Mouse (Mus musculus) large intestine, adult 2 months (tissue): ENCODE results near the gene Slc16a13. TPM values are rescaled to one million over a fixed set of nuclear protein-coding genes. Genes with fewer than 3 reads are reported as not detected.

Source experiments
- DNase-seq: peaks from one replicate; pipeline ENCODE4 v3.0.0-alpha.2; 2012; ENCODE audit warnings: low read depth, low spot score
- WGBS: fragments of 180-500 bp; shearing (Covaris S2); methylation state at CpG from one replicate; pipeline ENCODE4 v1.1.7; 2018; 5-methylcytosine and 5-hydroxymethylcytosine counted together
- polyA plus RNA-seq: library from polyadenylated mRNA; depleted of rRNA; stranded (reverse); fragments of >200 nt; gene quantifications from 2 replicates; pipeline ENCODE4 v1.2.3, GENCODE M21; 2012

Slc16a13 gene
- polyA plus RNA-seq, 1 experiment, result 3.8 TPM

DNA sequence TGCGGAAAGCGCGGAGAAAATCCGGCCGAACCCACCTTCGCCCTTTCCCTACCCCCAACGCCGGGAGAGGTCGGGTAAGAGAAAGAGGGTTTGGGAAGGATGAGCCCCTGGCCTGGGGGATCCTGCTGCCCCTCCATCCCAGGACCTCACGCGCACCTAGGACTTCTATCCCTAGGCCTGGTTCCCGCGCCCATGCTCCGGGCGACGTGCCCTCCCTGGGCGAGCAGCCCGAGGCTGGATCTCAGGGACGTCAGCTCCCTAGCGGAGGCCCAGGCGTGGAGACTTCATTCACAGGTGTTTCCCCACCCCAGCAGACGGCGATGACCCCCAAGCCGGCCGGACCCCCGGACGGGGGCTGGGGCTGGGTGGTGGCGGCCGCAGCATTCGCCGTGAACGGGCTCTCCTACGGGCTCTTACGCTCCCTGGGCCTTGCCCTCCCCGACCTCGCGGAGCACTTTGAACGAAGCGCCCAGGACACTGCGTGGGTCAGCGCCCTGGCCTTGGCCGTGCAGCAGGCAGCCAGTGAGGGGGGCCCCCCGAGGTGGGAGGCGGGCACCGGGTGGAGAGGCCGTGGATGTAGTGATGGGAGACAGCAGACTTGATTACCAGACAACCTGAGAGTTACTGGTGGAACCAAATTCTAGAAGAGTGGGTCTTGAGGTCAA, 6.5 kb downstream of the Slc16a13 start:
- 4% methylated on average over 46 of the region's 46 CpGs for WGBS

DNA sequence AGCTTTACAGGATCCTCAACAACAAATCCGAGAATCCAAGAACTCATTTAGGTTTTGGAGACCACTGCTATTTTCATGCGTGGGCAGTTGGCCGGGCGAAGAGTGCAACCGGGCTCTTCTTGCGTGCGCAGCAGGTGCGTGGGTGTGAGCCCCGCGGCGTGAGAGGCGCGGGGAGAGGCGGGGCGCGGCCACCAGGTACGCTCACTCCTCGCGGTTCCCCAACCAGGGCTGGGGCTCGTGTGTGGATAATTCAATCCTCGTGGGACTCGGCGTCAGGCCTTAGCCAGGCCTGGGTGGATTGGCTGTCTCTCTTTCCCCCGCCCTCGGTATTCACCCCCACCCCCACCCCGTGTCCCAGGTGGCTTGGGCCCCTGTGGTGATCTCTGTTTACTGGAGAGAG, 7.1 kb downstream of the Slc16a13 start:
- WGBS, result 6% methylated on average over 26 of the region's 26 CpGs
- DNase-seq, result no peak

More for the DNA sequence above, 6.5 kb downstream of the Slc16a13 start:
- no peak for DNase-seq

DNA sequence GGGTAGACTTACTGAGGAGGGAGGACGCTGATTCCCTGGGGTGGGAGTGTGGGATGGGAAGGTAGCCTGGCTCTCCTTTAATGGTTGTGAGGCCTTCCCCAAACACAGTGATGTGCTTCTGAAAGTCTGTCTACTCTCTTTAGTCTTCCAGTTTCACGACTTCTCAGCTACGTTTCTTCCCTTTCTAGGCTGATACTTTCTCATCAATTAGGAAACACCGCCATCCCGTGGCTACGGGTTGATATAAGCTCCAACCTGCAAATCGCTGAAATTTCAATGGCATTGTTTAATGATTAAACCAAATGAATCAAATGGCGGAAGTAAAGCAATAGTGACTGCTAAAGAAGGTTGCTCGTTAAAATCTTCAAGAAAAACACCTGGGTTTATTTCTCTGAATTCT, 8.0 kb downstream of the Slc16a13 start:
- peak; percentile 93 for DNase-seq
- WGBS, result 5% methylated on average over 9 of the region's 9 CpGs

DNA sequence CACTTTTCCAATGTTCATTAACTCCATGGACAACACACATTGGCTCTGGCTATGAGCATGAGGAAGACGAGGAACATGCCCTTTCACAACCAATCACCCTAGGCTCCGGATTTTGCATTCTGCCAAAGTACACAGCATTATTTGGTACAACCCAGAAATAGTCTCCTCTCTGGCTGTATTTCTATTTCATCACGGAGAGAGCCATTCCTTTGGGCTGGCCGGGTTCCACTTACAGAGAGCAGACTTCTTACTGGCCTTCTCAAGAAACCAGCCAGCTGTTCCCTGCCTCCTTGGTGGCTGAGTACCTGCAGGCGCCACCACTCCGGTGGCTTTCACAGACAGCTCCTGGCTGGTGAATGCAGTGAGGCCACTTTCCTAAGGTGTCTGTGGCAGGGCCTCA, 8.4 kb downstream of the Slc16a13 start, which contains the start of gene Slc16a11:
TSS of gene Slc16a11 (plus strand) at position 330 of the 400 bp plus-strand sequence.
- WGBS, result 31% methylated on average over 6 of the region's 6 CpGs
- no peak for DNase-seq

DNA sequence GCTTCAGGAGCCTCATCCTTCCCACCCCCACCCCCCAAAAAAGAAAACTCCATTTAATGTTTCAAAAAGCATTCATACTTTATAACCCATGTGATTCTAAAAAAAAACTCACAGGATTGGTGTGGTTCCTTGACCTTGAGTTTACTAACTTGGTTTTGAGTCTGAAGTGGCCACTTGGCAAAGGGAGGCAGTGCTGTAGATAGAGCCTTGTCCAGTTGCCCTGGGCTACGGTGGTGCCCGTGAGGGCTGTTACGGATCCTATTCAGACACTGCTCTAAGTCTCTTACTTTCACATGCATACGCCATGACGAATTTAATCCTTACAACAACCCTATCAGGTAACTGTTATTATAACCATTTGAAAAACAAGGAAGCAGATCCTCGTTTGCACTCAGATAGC, 8.9 kb downstream of the Slc16a13 start:
- no peak for DNase-seq
- 78% methylated on average over 6 of the region's 6 CpGs for WGBS

DNA sequence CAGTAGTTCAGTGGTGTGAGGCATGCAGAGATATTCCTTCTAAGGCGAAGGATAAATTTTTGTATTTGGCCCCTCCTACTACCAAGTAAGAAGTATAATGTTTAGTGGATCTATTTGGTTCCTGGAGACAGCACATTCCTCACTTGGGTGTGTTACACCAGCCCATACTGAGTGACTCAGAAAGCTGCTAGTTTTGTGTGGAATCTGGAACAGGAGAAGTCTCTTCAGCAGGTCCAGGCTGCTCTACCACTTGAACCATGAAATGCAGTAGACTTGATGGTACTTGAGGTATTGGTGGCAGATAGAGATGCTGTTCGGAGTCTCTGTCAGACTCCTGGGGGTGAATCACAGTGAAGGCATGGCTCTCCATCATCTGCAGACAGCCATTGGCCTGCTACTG, 10.2 kb downstream of the Slc16a13 start:
- 75% methylated on average over 2 of the region's 2 CpGs for WGBS
- no peak for DNase-seq

DNA sequence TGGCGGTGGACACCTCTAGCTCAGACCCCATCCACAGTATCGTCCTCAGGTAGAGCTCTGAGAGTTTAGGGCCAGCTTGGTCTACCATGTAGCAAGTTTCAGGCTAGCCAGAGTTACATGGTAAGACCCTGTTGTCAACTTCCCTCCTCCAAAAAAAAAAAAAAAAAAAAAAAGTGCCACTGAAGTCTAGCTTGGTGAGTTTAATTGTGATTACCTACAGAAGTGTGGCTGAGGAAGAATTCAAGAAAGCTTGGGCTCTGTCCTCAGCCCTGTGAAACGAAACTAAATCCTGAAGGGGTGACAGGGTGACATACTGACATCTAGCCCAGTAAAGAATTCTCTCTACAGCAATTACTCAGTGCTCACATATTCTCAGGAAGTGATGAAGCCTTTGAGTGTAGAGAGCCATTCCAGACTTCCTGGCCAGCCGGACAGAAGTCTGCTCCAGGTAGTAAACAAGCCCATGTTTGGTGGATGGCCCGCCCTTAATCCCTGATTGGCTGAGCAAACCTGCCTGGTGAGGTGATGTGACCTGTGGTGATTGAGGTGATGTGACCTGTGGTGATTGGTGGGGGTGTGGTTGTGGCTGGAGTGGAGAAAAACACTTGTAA, 12.0 kb downstream of the Slc16a13 start:
- WGBS, result 63% methylated on average over 5 of the region's 5 CpGs
- no peak for DNase-seq

DNA sequence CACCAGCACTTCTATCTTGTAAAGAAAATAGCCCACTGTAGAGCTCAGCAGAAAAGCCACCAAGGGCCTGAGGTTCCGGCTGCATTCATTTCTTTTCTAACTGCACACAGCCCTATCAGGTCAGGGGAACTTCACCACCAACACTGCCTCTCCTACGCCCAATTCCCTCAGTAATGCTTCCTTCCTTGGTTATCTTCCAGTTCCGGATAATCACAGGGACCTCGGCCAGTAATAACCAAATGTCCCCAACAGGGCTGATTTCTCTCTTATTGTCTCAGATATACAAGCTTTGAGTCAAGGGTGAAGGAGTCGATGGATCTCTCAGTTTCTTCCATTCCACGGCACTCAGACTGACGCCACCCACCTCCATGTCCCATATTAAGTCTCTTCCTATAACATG, 13.6 kb downstream of the Slc16a13 start:
- DNase-seq, result no peak
- WGBS, result 73% methylated on average over 7 of the region's 7 CpGs

DNA sequence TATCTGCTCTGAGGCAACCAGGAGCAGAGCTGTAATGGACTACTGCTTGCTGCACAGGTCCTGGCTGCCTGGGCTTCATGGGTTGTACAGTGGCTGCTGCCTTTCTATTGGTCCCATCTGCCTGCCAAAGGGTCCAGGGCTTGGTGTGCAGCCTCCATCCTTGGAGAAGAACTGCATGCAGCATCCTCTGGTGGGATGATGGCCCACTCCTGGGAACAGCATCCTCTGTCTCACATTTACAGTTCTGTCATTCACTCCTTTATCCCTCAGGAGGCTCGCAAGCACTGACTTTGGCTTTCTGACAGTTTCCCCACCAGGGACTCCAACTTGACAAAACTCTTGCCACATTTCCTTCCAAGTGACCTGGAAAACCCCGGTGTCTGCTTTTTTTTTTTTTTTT, 14.1 kb downstream of the Slc16a13 start:
- no peak for DNase-seq
- 78% methylated on average over 2 of the region's 2 CpGs for WGBS

DNA sequence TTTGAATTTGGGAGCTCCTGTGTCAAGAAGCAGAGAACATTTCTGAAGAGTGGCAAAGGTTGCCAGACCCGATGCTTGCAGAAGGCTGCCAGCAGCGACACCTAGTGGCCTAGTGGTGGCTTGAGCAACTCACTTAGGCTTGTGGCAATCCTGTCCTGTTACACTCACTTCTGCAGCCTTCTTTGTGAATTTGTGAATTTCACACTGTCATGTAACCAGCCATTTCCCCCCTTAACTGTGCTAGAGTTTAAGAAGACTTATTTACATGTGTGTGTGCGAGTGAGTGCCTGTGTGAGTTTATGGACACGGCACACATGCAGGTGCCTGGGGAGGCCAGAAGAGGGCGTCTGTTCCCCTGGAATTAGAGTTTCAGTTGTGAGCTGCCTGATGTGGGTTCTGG, 19.2 kb downstream of the Slc16a13 start:
- DNase-seq, result no peak
- WGBS, result 42% methylated on average over 5 of the region's 5 CpGs

DNA sequence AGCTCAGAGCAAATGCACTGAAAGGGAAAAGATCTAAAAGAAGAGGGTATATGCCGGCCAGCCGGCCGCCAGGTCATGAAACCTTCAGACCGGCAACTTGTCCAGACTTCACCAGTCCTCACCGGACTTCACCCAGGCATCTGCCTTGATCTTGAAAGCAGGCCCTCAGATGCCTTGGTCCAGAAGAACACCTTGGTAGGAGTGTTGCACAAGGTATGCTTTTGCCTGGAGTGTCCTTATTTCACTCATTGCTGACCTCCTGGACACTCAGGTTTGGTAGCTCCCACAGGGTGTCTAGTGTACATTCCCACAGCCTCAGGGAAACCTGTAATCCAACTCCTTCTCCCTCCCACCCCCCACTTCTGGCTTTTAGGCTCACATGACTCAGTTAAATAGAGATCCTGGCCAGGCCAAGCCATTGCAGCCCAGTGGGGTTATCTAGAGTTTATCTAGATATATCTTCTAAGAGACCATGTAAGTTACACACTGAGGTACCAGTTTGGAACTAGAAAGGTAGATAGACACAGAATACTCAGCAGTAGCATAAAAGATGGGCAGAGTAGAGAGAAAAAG, 20.7 kb downstream of the Slc16a13 start:
- WGBS, result 96% methylated on average over 5 of the region's 5 CpGs
- no peak for DNase-seq

DNA sequence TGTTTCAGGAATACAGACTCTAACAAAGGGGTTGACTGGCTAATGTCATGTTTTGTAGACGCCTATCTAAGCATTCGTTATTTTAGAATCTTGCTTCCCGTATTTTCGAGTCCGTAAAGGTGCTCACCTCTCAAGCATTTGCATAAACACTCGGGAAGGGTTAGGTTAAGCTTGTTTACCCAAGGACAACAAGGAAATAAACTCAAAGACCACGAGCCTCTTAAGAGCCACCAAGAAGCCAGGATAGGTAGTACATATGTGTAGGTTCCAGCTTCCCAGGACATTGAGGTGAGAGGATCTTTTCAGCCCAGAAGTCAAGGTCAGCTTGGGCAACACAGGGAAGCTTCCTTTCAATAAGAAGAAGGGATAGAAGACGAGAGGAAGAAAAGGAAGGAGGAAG, 21.8 kb downstream of the Slc16a13 start:
- DNase-seq, result no peak
- 68% methylated on average over 8 of the region's 8 CpGs for WGBS

DNA sequence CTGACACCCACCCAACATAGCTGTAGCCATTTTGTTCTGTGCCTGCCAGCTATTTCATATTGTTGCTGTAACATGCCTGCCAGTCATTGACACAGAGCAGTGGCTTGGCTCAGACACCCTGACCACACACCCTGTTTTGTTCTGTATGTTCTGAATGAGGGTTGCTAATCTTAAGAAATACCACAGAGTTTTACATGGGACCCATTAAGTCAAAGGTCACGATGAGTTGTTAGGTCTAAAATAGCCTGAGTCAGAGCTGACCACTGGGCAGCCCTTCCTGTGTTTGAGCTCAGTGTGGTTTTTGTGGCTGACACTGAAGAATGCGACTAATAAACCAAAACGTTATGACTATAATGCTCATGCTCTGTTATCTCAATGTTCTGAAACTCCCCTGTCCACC, 22.5 kb downstream of the Slc16a13 start:
- no peak for DNase-seq
- 64% methylated on average over 3 of the region's 3 CpGs for WGBS

DNA sequence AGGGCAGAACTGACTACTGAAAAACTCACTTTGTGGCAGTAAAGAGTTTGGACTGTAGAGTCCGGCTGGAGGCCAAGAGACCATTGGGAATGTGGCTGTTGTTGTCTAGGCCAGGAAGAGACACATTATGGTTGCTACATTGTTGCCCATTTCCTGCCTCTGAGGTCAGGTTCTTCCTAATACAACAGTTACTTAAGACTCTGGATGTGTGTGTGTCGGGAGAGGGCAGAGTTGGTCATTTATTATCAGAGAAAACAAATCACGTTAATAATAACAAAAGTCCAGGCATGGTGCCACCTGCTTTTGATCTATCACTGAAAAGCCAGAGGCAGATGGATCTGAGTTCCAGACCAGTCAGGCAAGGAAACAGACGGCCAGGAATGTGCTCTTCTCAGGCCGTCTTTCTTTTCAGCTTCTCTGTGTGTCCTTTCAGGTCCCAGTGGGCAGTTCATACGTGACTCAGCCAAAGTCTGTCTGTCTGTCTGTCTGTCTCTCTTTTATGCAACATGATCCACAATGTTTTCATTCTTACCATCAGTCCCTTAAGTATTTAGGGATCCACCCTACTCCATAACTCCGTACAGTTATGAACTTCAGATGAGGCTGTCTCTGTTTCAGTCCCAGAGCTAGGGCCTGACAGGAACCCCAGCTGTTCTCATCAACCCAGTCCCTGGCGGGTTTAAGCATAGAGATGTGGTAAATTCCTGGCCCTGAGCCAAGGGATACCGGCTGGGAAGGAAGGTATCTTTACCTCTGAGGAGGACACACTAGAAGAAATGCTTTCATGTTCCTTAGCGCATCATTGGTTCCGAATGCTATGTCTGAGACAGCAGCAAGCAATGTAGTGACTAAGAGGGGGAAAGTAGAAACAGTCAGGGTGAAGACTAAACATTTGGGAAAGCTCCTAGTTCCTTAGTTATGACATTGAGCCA, 27.2 kb downstream of the Slc16a13 start:
- 46% methylated on average over 11 of the region's 11 CpGs for WGBS
- no peak for DNase-seq

DNA sequence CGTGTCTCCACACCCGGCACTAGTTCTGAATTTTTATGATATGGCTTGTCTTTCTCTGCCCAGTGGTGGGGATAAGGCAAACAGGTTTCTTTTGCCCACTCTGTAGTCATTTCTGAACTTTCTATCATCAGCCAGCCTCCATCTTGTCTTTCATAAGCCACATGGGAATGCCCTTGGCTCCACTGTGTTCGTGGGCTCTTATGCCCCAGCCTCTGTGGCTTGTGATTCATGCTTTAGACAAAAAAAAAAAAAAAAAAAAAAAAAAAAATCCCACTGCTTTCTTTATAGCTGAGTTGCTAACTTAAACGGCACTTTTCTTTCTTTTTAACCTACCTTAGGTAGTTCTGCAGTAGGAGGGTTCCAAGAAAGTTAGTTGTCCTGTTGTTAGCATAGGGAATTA, 28.7 kb downstream of the Slc16a13 start:
- WGBS, result 66% methylated on average over 4 of the region's 4 CpGs
- DNase-seq, result no peak

DNA sequence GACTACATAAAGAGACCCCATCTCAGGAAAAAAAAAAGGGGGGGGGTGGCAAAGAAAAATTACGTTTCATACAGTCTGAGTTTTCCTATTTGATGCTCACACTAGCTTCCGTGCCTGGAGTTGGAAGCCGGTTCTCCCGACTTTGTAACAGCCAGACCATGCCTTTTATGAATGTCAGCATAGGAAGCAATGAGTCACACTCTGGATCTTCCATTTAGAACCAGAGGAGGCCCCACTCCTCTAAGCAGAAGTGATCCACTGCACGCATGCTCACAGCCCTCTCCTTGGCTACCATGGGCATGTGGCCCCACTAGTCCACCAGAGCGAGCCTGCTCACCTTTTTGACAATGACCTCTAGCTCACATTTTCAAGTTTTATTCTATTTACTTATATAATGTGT, 29.7 kb downstream of the Slc16a13 start:
- WGBS, result 60% methylated on average over 6 of the region's 6 CpGs
- no peak for DNase-seq

DNA sequence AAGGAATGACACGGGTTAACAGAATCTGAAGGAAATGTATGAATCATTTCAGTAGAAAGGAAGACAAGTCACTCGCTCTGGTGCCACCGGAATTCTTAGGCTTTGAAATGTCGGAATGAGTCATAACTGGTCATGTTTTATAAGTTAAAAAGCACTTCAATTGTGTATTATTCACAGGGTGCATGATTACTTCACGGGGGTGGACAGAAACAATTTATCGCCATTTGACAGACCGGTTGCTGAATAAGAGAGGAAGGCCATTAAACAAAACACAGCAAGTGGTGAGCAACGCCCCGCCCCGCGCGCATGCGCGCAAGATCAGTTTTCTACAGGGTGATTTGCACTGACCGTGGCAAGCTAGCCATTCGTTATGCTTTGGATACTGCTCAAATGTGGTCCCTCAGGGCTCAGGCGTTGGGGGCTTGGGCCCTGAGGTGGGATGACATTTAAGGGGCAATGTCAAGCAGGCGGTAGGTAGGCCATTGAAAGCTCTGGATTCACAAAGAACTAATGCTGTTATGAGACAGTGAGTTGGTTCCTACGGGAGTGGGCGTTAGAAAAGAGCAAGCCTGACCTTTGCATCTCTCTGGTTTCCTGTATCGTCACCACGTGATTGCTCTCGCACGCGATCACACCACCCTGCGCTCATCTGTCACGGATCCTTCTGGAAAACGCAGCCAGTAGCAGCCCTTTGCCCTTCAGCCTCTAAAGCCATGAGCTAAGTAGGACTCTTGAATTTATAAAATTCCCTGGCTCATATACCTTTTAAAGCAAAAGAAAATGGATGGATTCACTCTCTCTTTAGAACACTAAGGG, 31.3 kb downstream of the Slc16a13 start:
- no peak for DNase-seq
- 86% methylated on average over 28 of the region's 28 CpGs for WGBS

DNA sequence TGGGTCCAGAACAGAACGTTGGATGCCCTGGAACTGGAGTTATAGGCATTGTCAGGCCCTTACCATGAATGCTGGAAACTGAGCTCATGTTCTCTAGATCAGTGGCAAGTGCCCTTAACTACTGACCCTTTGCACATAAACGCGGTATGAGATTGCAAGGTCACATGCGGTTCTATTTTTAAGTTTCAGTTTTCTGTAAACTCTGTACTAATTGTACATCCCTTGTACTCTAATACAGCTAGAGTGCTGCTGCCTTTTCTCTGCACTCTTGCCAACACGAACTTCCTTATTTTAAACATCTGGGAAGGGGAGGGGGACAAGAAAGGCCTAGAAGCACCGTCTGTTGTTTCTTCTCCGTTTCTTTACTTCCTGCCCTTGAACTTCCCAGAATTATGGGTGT, 35.7 kb downstream of the Slc16a13 start:
- WGBS, result 67% methylated on average over 7 of the region's 7 CpGs

DNA sequence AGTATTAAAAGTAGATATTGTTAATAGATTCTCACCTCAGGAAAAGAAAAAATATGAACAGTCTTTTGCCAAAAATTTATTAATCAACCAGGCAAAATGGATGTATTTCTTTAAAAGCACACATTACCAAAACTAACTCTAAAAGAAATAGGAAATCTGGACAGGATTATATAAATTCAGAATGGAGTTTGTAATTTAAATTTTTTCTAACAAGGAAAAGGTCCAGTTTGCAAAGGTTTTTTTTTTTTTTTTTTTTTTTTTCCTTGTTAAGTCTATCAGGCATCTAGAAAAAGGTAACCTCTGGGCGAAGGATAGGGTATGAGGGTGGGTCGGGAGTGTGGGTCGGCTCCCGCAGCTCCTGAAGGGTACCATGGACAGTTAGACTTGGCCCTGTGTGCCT, 40.4 kb downstream of the Slc16a13 start:
- 85% methylated on average over 4 of the region's 4 CpGs for WGBS
- DNase-seq, result no peak

More for the DNA sequence above, 35.7 kb downstream of the Slc16a13 start:
- no peak for DNase-seq
